Mouse (Mus musculus) liver, postnatal 0 days (tissue): Measurements from ENCODE around the gene Sat1. TPM values are rescaled to one million over a fixed set of nuclear protein-coding genes. Genes with fewer than 3 reads are reported as not detected.
A peak's percentile ranks its signal among the peaks of the same experiment; 100 is the strongest.

ENCODE experiments used
- ATAC-seq: fragments of 200-750 bp; cut with Nextera tagmentation; 2 replicates; pipeline ENCODE4 v1.8.0; 2017; ENCODE audit warnings: mild to moderate bottlenecking, moderate library complexity
- DNase-seq: peaks from one replicate; pipeline ENCODE4 v3.0.0-alpha.2; 2016
- H3K27ac ChIP-seq: fragments of 300-500 bp; sonication (generic); 2 replicates; pipeline ENCODE4 v1.5.1; 2014; ENCODE audit warnings: antibody characterized with exemption, moderate library complexity, mild to moderate bottlenecking, low read depth
- H3K27me3 ChIP-seq: fragments of 300-500 bp; sonication (generic); 2 replicates; pipeline ENCODE4 v1.6.1; 2014; ENCODE audit warnings: low read length, control low read depth, mixed read lengths; ENCODE audit not compliant: insufficient read depth
- H3K36me3 ChIP-seq: fragments of 300-500 bp; sonication (generic); replicated peaks from 2 replicates; pipeline ENCODE4 v1.6.1; 2014; ENCODE audit warnings: mild to moderate bottlenecking, control low read depth, low read length, moderate library complexity, mixed read lengths; ENCODE audit not compliant: insufficient read depth
- H3K4me1 ChIP-seq: fragments of 300-500 bp; sonication (generic); 2 replicates; pipeline ENCODE4 v1.6.1; 2014; ENCODE audit warnings: antibody characterized with exemption, mild to moderate bottlenecking, control low read depth; ENCODE audit not compliant: insufficient read depth
- H3K4me2 ChIP-seq: fragments of 300-500 bp; sonication (generic); 2 replicates; pipeline ENCODE4 v1.6.1; 2014; ENCODE audit warnings: low read depth, mild to moderate bottlenecking, low read length, moderate library complexity, mixed read lengths
- H3K4me3 ChIP-seq: fragments of 300-500 bp; sonication (generic); 2 replicates; pipeline ENCODE4 v1.5.1; 2014; ENCODE audit warnings: low read depth, low read length
- H3K9ac ChIP-seq: fragments of 300-500 bp; sonication (generic); replicated peaks from 2 replicates; pipeline ENCODE4 v1.6.1; 2014; ENCODE audit warnings: mild to moderate bottlenecking, moderate library complexity
- H3K9me3 ChIP-seq: fragments of 300-500 bp; sonication (generic); 2 replicates; pipeline ENCODE4 v1.6.1; 2016; ENCODE audit warnings: mild to moderate bottlenecking, control low read depth, low read length, mixed read lengths
- CTCF ChIP-seq: sonication (generic); IDR thresholded peaks from 2 replicates; pipeline ENCODE4 v1.5.1; 2016; ENCODE audit warnings: antibody characterized with exemption, low read depth
- EP300 ChIP-seq: IDR thresholded peaks from 2 replicates; pipeline ENCODE4 v1.6.1; 2016; ENCODE audit warnings: antibody characterized with exemption, low read depth, mild to moderate bottlenecking
- WGBS: fragments of 180-500 bp; shearing (Covaris S2); extraction: QIAGEN DNeasy Blood & Tissue Kit; methylation state at CpG from one replicate; pipeline ENCODE4 v1.1.7; 2014; ENCODE audit not compliant: insufficient replicate concordance; 5-methylcytosine and 5-hydroxymethylcytosine counted together
- polyA plus RNA-seq: library from polyadenylated mRNA; unstranded; fragments of >200 nt; fragmentation: Nextera tagmentation; extraction: Ambion mirVana; gene quantifications from 2 replicates; pipeline ENCODE4 v1.2.1, GENCODE M21; 2015

The Sat1 gene
- 179 and 186 TPM in 2 replicates for polyA plus RNA-seq

DNA sequence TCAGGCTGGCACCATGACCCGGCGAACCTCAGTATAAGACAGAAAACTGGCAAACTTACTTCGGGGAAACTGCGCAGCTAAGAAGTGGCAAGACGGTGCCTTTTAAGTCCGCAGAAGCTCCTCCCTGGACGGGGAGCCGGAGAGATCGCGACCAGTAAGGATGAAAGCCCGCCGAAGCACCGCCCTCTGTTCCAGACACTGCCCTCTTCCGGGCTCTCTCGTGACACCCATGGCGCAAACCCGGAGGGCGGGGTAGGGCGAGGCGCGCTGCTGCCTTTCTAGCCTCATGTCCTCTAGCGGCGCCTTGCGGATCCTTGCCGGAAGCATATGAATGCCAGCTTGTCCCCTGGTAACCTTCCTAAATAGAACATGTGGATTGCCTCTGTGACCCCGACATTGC is at the start of gene Sat1:
Gene Sat1 (minus strand): TSS at position 179 of the 400 bp plus-strand sequence.
- no peaks in the 10 kb centered on the region for H3K4me1 ChIP-seq
- peak within 1 kb of the TSS; percentile 67 for H3K4me3 ChIP-seq
- TF ChIP-seq EP300 (no peak), CTCF (peak; percentile 88)
- H3K27me3 ChIP-seq: no peaks in the 10 kb centered on the region
- peak within 1 kb of the TSS; percentile 79 for H3K9ac ChIP-seq
- DNase-seq (peak; percentile 92), ATAC-seq (peak; percentile 99)
- 10% methylated on average over 24 of the region's 26 CpGs for WGBS
- H3K36me3 ChIP-seq: 0 out of 2 replicates have a peak, but pooled peaks cover 5% of the 10 kb centered on the region
- peak within 1 kb of the TSS; percentile 69 for H3K4me2 ChIP-seq
- H3K9me3 ChIP-seq: no peaks in the 10 kb centered on the region
- peak within 1 kb of the TSS; percentile 83 for H3K27ac ChIP-seq

GRCm38 (mm10) chrX:155262915-155263252 is 46.6 kb upstream of the Sat1 start:
- peak overlapping the region; percentile 70 for H3K9ac ChIP-seq
- ATAC-seq: no peak
- no peaks in the 10 kb centered on the region for H3K36me3 ChIP-seq
- no peaks in the 10 kb centered on the region for H3K4me1 ChIP-seq
- H3K27me3 ChIP-seq: no peaks in the 10 kb centered on the region
- no peak for TF ChIP-seq CTCF
- TF ChIP-seq EP300: no peak
- WGBS: 37% methylated on average over 1 of the region's 1 CpGs
- peak overlapping the region; percentile 72 for H3K4me2 ChIP-seq
- H3K9me3 ChIP-seq: no peaks in the 10 kb centered on the region
- peak overlapping the region; percentile 59 for H3K4me3 ChIP-seq
- H3K27ac ChIP-seq: 0 out of 2 replicates have a peak overlapping the region, but pooled peaks have one; percentile 52
- DNase-seq: no peak

GRCm38 (mm10) chrX:155262235-155262914 is 46.1 kb upstream of the Sat1 start, which contains the start of gene Acot9:
Acot9 (plus strand) TSS chrX:155262443.
- 0 out of 2 replicates have a peak within 1 kb of the TSS, but pooled peaks have one; percentile 52 for H3K27ac ChIP-seq
- no peaks in the 10 kb centered on the region for H3K27me3 ChIP-seq
- no peaks in the 10 kb centered on the region for H3K36me3 ChIP-seq
- no peaks in the 10 kb centered on the region for H3K4me1 ChIP-seq
- peak within 1 kb of the TSS; percentile 72 for H3K4me2 ChIP-seq
- H3K9me3 ChIP-seq: no peaks in the 10 kb centered on the region
- peak within 1 kb of the TSS; percentile 70 for H3K9ac ChIP-seq
- peak; percentile 85 for DNase-seq
- peak; percentile 100 for ATAC-seq
- 18% methylated on average over 36 of the region's 37 CpGs for WGBS
- peak within 1 kb of the TSS; percentile 59 for H3K4me3 ChIP-seq
- TF ChIP-seq EP300 (no peak), CTCF (peak; percentile 73)

GRCm38 (mm10) chrX:155256856-155257255 is 40.6 kb upstream of the Sat1 start:
- H3K36me3 ChIP-seq: no peaks in the 10 kb centered on the region

GRCm38 (mm10) chrX:155218277-155218676 is 2.0 kb upstream of the Sat1 start:
- Histone ChIP-seq H3K27me3 (no peaks in the 10 kb centered on the region), H3K4me1 (no peaks in the 10 kb centered on the region), H3K9me3 (no peaks in the 10 kb centered on the region), H3K9ac (no peak overlapping the region), H3K4me2 (no peak overlapping the region), H3K36me3 (0 out of 2 replicates have a peak, but pooled peaks cover 5% of the 10 kb centered on the region), H3K4me3 (no peak overlapping the region), H3K27ac (no peak overlapping the region)
- 55% methylated on average over 2 of the region's 2 CpGs for WGBS
- TF ChIP-seq EP300: no peak
- no peak for TF ChIP-seq CTCF
- ATAC-seq: no peak
- DNase-seq: no peak

More at GRCm38 (mm10) chrX:155256856-155257255, 40.6 kb upstream of the Sat1 start:
- no peak overlapping the region for H3K4me3 ChIP-seq
- no peak overlapping the region for H3K27ac ChIP-seq
- DNase-seq: no peak
- no peak overlapping the region for H3K9ac ChIP-seq
- TF ChIP-seq CTCF (no peak), EP300 (no peak)
- no peak for ATAC-seq
- H3K9me3 ChIP-seq: no peaks in the 10 kb centered on the region
- no peaks in the 10 kb centered on the region for H3K4me1 ChIP-seq
- H3K27me3 ChIP-seq: no peaks in the 10 kb centered on the region
- no peak overlapping the region for H3K4me2 ChIP-seq

- peak; percentile 63 for ATAC-seq
- 0 out of 2 replicates have a peak, but pooled peaks cover 5% of the 10 kb centered on the region for H3K36me3 ChIP-seq
Measured at GRCm38 (mm10) chrX:155215501-155216248, 574 bp downstream of the Sat1 start.

More at GRCm38 (mm10) chrX:155215501-155216248, 574 bp downstream of the Sat1 start:
- Histone ChIP-seq H3K27ac (peak overlapping the region; percentile 83), H3K27me3 (no peaks in the 10 kb centered on the region), H3K4me1 (no peaks in the 10 kb centered on the region), H3K4me3 (peak overlapping the region; percentile 67), H3K4me2 (peak overlapping the region; percentile 69), H3K9me3 (no peaks in the 10 kb centered on the region), H3K9ac (peak overlapping the region; percentile 79)
- 17% methylated on average over 20 of the region's 24 CpGs for WGBS
- DNase-seq: peak; percentile 42
- TF ChIP-seq CTCF: no peak
- TF ChIP-seq EP300: no peak
